Mouse (Mus musculus) heart, adult 2 months (tissue): ENCODE results near the gene Mag.

Experiments
- EP300 ChIP-seq: fragments of 200-500 bp; IDR thresholded peaks from 2 replicates; pipeline ENCODE4 v1.6.1; 2011; ENCODE audit warnings: low read depth, low read length, control low read depth; ENCODE audit not compliant: insufficient read depth
- POLR2A ChIP-seq: fragments of 200-500 bp; IDR thresholded peaks from 2 replicates; pipeline ENCODE4 v1.6.1; 2011; ENCODE audit warnings: mild to moderate bottlenecking, low read depth, low read length, control low read depth; ENCODE audit not compliant: insufficient read depth

GRCm38 (mm10) chr7:30884047-30884446, 30.6 kb downstream of the Mag start:
- TF ChIP-seq EP300: no peak
- no peak for TF ChIP-seq POLR2A
